ENCODE assay signal across 8 mouse cellular contexts in genomic region chr1:60961080-60961479, GRCm38 (mm10). TPM values are rescaled to one million over a fixed set of nuclear protein-coding genes. Genes with fewer than 3 reads are reported as not detected.
DNase-seq lines count a peak whose midpoint lies in the region; ATAC-seq and TF ChIP-seq lines count a peak whose summit lies in the region.
"Had no signal": no experiment of that assay in that cellular context is flagged by ENCODE, and none has a peak within 500 bp of the region (broad histone marks: within the 10 kb centered on the region; RNA-seq: fewer than 3 reads in every experiment).

No protein-coding gene starts in this region.

- no peak for ATAC-seq in intestine, postnatal 0 days
- no peak for ATAC-seq in limb, embryonic 11.5 days (ENCODE audit: insufficient number of reproducible peaks, low FRiP score, low TSS enrichment, low read depth)

- H3K4me3 ChIP-seq in E14TG2a.4 (replicated peaks; ENCODE audit: low read length), result no peak overlapping the region
- no peak overlapping the region for H3K4me3 ChIP-seq in intestine, postnatal 0 days (ENCODE audit: low read depth, low read length)
- H3K4me3 ChIP-seq in limb, embryonic 11.5 days (ENCODE audit: low read depth, low read length), result no peak overlapping the region
- H3K4me3 ChIP-seq: stomach, embryonic 15.5 days had no signal

- H3K4me1 ChIP-seq in E14TG2a.4 (replicated peaks; ENCODE audit: low read depth, low read length), result no peaks in the 10 kb centered on the region
- H3K4me1 ChIP-seq in intestine, postnatal 0 days (replicated peaks; ENCODE audit: control insufficient read depth, insufficient read depth, low read length), result no peaks in the 10 kb centered on the region
- no peaks in the 10 kb centered on the region for H3K4me1 ChIP-seq in limb, embryonic 11.5 days (ENCODE audit: control insufficient read depth, insufficient read depth, low read length)
- H3K4me1 ChIP-seq: stomach, embryonic 15.5 days had no signal

- H3K9ac ChIP-seq in intestine, postnatal 0 days (ENCODE audit: low read depth, low read length), result no peak overlapping the region
- no peak overlapping the region for H3K9ac ChIP-seq in limb, embryonic 11.5 days (ENCODE audit: low read length)
- H3K9ac ChIP-seq: stomach, embryonic 15.5 days had no signal

- no peaks in the 10 kb centered on the region for H3K36me3 ChIP-seq in E14TG2a.4 (ENCODE audit: insufficient read depth, low read length)
- no peaks in the 10 kb centered on the region for H3K36me3 ChIP-seq in intestine, postnatal 0 days (ENCODE audit: control insufficient read depth, insufficient read depth)
- H3K36me3 ChIP-seq in limb, embryonic 11.5 days (ENCODE audit: control insufficient read depth, insufficient read depth, low read length), result no peaks in the 10 kb centered on the region
- H3K36me3 ChIP-seq: stomach, embryonic 15.5 days had no signal

- 0 out of 2 replicates have a peak overlapping the region, but pooled peaks have one; percentile 24 for H3K4me2 ChIP-seq in intestine, postnatal 0 days (replicated peaks; ENCODE audit: low read depth)
- H3K4me2 ChIP-seq in limb, embryonic 11.5 days (ENCODE audit: low read depth, severe bottlenecking), result no peak overlapping the region
- H3K4me2 ChIP-seq: stomach, embryonic 15.5 days had no signal

- H3K27me3 ChIP-seq in E14TG2a.4 (ENCODE audit: insufficient read depth, low read length), result no peaks in the 10 kb centered on the region
- no peaks in the 10 kb centered on the region for H3K27me3 ChIP-seq in intestine, postnatal 0 days (replicated peaks; ENCODE audit: control insufficient read depth, insufficient read depth, low read length)
- no peaks in the 10 kb centered on the region for H3K27me3 ChIP-seq in limb, embryonic 11.5 days (ENCODE audit: control insufficient read depth, insufficient read depth, low read length)
- H3K27me3 ChIP-seq: stomach, embryonic 15.5 days had no signal

- no peak overlapping the region for H3K27ac ChIP-seq in intestine, postnatal 0 days (ENCODE audit: low read depth, low read length)
- no peak overlapping the region for H3K27ac ChIP-seq in limb, embryonic 11.5 days (replicated peaks; ENCODE audit: low read depth, low read length)
- H3K27ac ChIP-seq: stomach, embryonic 15.5 days had no signal

- DNase-seq in A20 (ENCODE audit: low read depth, low spot score), result peak; percentile 53
- DNase-seq in cerebellum, adult 18-20 months, result peak; percentile 30 to 40
- DNase-seq in frontal cortex, postnatal 36 days (ENCODE audit: low spot score in 2 of 2), result peak; percentile 34 to 78
- peak; percentile 72 for DNase-seq in limb, embryonic 11.5 days (ENCODE audit: low spot score)
- peak; percentile 24 for DNase-seq in retina, postnatal 7 days (ENCODE audit: low read depth, low spot score)

- peaks cover 6% of the 10 kb centered on the region for H3K9me3 ChIP-seq in E14TG2a.4 (ENCODE audit: low read length)
- H3K9me3 ChIP-seq in intestine, postnatal 0 days (ENCODE audit: control insufficient read depth), result no peaks in the 10 kb centered on the region
- H3K9me3 ChIP-seq in limb, embryonic 11.5 days (ENCODE audit: control insufficient read depth, low read length), result no peaks in the 10 kb centered on the region
- H3K9me3 ChIP-seq: stomach, embryonic 15.5 days had no signal

- peak; percentile 45 for TF ChIP-seq CTCF in E14TG2a.4 (conservative IDR thresholded peaks at IDR 0.05; ENCODE audit: low read length)
- peak; percentile 84 for TF ChIP-seq CTCF in intestine, postnatal 0 days (IDR thresholded peaks at IDR 0.05; ENCODE audit: low read depth)

- WGBS in intestine, postnatal 0 days, result 23% methylated on average over 4 of the region's 4 CpGs
- WGBS in limb, embryonic 11.5 days, result 32% methylated on average over 4 of the region's 4 CpGs

RNA-seq across cellular contexts. Expression of gene Icos, which starts 16.6 kb away (rescaled TPM):
- 0.18 and 0.27 TPM in 2 replicates for polyA plus RNA-seq in intestine, postnatal 0 days (2015; fragmentation: Nextera tagmentation; extraction: Ambion mirVana)
- polyA plus RNA-seq in limb, embryonic 11.5 days (2014; fragmentation: Nextera tagmentation; extraction: Ambion mirVana), result 0.07 and 0.33 TPM in 2 replicates
